Mouse (Mus musculus) lung, postnatal 0 days (tissue): Measurements from ENCODE around the gene Rasa2.

Experiments used
- CTCF ChIP-seq: IDR thresholded peaks from 2 replicates; pipeline ENCODE4 v1.5.1; 2016; ENCODE audit warnings: antibody characterized with exemption, mild to moderate bottlenecking
- EP300 ChIP-seq: IDR thresholded peaks from 2 replicates; pipeline ENCODE4 v1.6.1; 2016; ENCODE audit warnings: antibody characterized with exemption, mild to moderate bottlenecking, control low read depth

DNA sequence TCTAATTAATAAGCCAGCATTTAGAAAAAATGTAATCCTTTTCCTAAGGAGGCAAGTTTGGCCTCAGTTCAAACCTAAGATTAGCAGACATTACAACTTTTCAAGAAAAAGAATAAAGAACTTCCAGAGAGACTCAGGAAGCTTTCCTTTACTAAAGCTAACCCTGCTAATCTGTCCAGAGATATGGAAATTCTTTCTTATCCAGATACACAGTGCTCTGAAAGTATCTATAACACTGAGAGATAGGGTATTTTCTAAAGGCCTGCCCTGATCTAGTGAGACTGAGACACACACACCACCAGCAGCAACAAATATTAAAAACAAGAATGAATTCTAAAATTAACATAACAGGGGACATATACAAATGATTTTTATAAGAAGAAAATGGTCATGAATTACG, 4.4 kb downstream of the Rasa2 start:
- TF ChIP-seq CTCF = no peak
- TF ChIP-seq EP300 = no peak
